Comparison of ENCODE assay signal across 33 mouse cellular contexts in genomic region chr14:20215826-20216225, GRCm38 (mm10). TPM values are rescaled to one million over a fixed set of nuclear protein-coding genes. Genes with fewer than 3 reads are reported as not detected.
DNase-seq lines count a peak whose midpoint lies in the region; ATAC-seq lines count a peak whose summit lies in the region.
"Had no signal": no experiment of that assay in that cellular context is flagged by ENCODE, and none has a peak within 500 bp of the region (broad histone marks: within the 10 kb centered on the region; RNA-seq: fewer than 3 reads in every experiment).

No protein-coding gene starts in this region.

- H3K4me2 ChIP-seq in forebrain, embryonic 15.5 days (replicated peaks) = no peak overlapping the region
- H3K4me2 ChIP-seq: embryonic facial prominence, embryonic 15.5 days; forebrain, embryonic 12.5 days; heart, embryonic 15.5 days; hindbrain, embryonic 12.5 days; liver, embryonic 12.5 days had no signal

- H3K27ac ChIP-seq in forebrain, embryonic 15.5 days (replicated peaks) = no peak overlapping the region
- H3K27ac ChIP-seq in embryonic facial prominence, embryonic 10.5 days (replicated peaks) = no peak overlapping the region
- H3K27ac ChIP-seq: embryonic facial prominence, embryonic 15.5 days; forebrain, embryonic 12.5 days; heart, embryonic 15.5 days; hindbrain, embryonic 12.5 days; hindbrain, postnatal 0 days; kidney, postnatal 0 days; liver, embryonic 12.5 days; macrophage had no signal

- no peaks in the 10 kb centered on the region for H3K36me3 ChIP-seq in forebrain, embryonic 15.5 days
- no peaks in the 10 kb centered on the region for H3K36me3 ChIP-seq in embryonic facial prominence, embryonic 10.5 days (replicated peaks)
- H3K36me3 ChIP-seq: embryonic facial prominence, embryonic 15.5 days; forebrain, embryonic 12.5 days; heart, embryonic 15.5 days; hindbrain, embryonic 12.5 days; liver, embryonic 12.5 days had no signal

- no peaks in the 10 kb centered on the region for H3K4me1 ChIP-seq in forebrain, embryonic 15.5 days
- H3K4me1 ChIP-seq in embryonic facial prominence, embryonic 10.5 days = peaks cover 12% of the 10 kb centered on the region
- H3K4me1 ChIP-seq: embryonic facial prominence, embryonic 15.5 days; heart, embryonic 15.5 days had no signal

- 72% methylated on average over 5 of the region's 5 CpGs for WGBS in forebrain, embryonic 15.5 days
- WGBS in embryonic facial prominence, embryonic 10.5 days = 59% methylated on average over 5 of the region's 5 CpGs

- no peak overlapping the region for H3K9ac ChIP-seq in forebrain, embryonic 15.5 days (replicated peaks)
- H3K9ac ChIP-seq: embryonic facial prominence, embryonic 15.5 days; forebrain, embryonic 12.5 days; heart, embryonic 15.5 days; hindbrain, embryonic 12.5 days; liver, embryonic 12.5 days; liver, postnatal 0 days had no signal

- peak; percentile 84 to 89 for ATAC-seq in hematopoietic stem cell, adult 5-6 weeks (replicated peaks in 1 of 2; ENCODE audit: insufficient read depth in 1 of 2, low FRiP score in 2 of 2, low TSS enrichment in 1 of 2, low read depth in 1 of 2, poor library complexity in 2 of 2, severe bottlenecking in 2 of 2)
- ATAC-seq in forebrain, embryonic 15.5 days (replicated peaks) = no peak
- ATAC-seq: activated CD4-positive, CD25-positive, alpha-beta regulatory T cell, adult 4 months; hindbrain, postnatal 0 days; intestine, embryonic 16.5 days; liver, embryonic 12.5 days; liver, postnatal 0 days; lung, postnatal 0 days had no signal

- DNase-seq in thymus, postnatal 25 days = peak; percentile 4
- DNase-seq in thymus, postnatal 36 days = no peak
- DNase-seq in ES-CJ7 (ENCODE audit: low read depth, low spot score) = peak; percentile 33
- no peak for DNase-seq in embryonic facial prominence, embryonic 10.5 days (ENCODE audit: low spot score)
- no peak for DNase-seq in cerebellum, postnatal 4 days (ENCODE audit: low spot score in 2 of 2)
- DNase-seq: adrenal gland, adult 8-10 months; cerebellum, adult 8-10 months; cerebellum, postnatal 36 days; gastrocnemius, postnatal 10 days; kidney, adult 8-10 months; layer of hippocampus, postnatal 36 days; left cerebral cortex, postnatal 4 days; liver, postnatal 0 days; midbrain, embryonic 14.5 days; right cerebral cortex, postnatal 14 days had no signal

- no peaks in the 10 kb centered on the region for H3K9me3 ChIP-seq in forebrain, embryonic 15.5 days
- H3K9me3 ChIP-seq in embryonic facial prominence, embryonic 10.5 days = no peaks in the 10 kb centered on the region
- H3K9me3 ChIP-seq: embryonic facial prominence, embryonic 15.5 days; forebrain, embryonic 12.5 days; heart, embryonic 15.5 days; hindbrain, embryonic 12.5 days; liver, embryonic 12.5 days had no signal

- no peak overlapping the region for H3K4me3 ChIP-seq in forebrain, embryonic 15.5 days
- no peak overlapping the region for H3K4me3 ChIP-seq in embryonic facial prominence, embryonic 10.5 days
- H3K4me3 ChIP-seq: embryonic facial prominence, embryonic 15.5 days; forebrain, embryonic 12.5 days; heart, embryonic 15.5 days; hindbrain, embryonic 12.5 days; liver, embryonic 12.5 days had no signal

- H3K27me3 ChIP-seq in forebrain, embryonic 15.5 days = no peaks in the 10 kb centered on the region
- no peaks in the 10 kb centered on the region for H3K27me3 ChIP-seq in embryonic facial prominence, embryonic 10.5 days (replicated peaks; ENCODE audit: low read depth, poor library complexity, severe bottlenecking)
- H3K27me3 ChIP-seq: embryonic facial prominence, embryonic 15.5 days; forebrain, embryonic 12.5 days; heart, embryonic 15.5 days; hindbrain, embryonic 12.5 days; liver, embryonic 12.5 days had no signal

RNA-seq across cellular contexts. Expression of gene Kcnk5, which starts 34.2 kb away (rescaled TPM):
- 18.8 and 23.6 TPM in 2 replicates for total RNA-seq in hematopoietic stem cell, adult 5-6 weeks (2017)
- polyA plus RNA-seq in forebrain, embryonic 15.5 days (2015; fragmentation: Nextera tagmentation; extraction: Ambion mirVana) = 3.3 TPM in 2 replicates
- 9.3 and 10.7 TPM in 2 replicates for polyA plus RNA-seq in embryonic facial prominence, embryonic 10.5 days (2016; fragmentation: Nextera tagmentation; extraction: Ambion mirVana)

RNA-seq across cellular contexts. Expression of gene Kcnk16, which starts 53.2 kb away (rescaled TPM):
- total RNA-seq in hematopoietic stem cell, adult 5-6 weeks (2017) = not detected in 2 replicates
- polyA plus RNA-seq in forebrain, embryonic 15.5 days (2015; fragmentation: Nextera tagmentation; extraction: Ambion mirVana) = not detected in 2 replicates
- polyA plus RNA-seq in embryonic facial prominence, embryonic 10.5 days (2016; fragmentation: Nextera tagmentation; extraction: Ambion mirVana) = 0.32 TPM in 1 of 2 replicates, not detected in the other
- total RNA-seq: adrenal gland, adult 8-10 months; gastrocnemius, postnatal 10 days; heart, postnatal 25 days; hindbrain, postnatal 0 days; layer of hippocampus, postnatal 36 days; left cerebral cortex, postnatal 4 days; monocyte, adult 5-6 weeks had no signal
- polyA plus RNA-seq: activated CD4-positive, CD25-positive, alpha-beta regulatory T cell, adult 4 months; forebrain, embryonic 12.5 days; gonadal fat pad, adult 2 months; hindbrain, embryonic 12.5 days; hindbrain, postnatal 0 days; kidney, postnatal 0 days; limb, embryonic 14.5 days; lung, postnatal 0 days; macrophage; midbrain, embryonic 14.5 days; neural tube, embryonic 14.5 days had no signal

Comparison
In these comparisons a context has a peak if more than half of its experiments do, and no peak if none do; other contexts are left out.
1. DNase-seq: peak in thymus, postnatal 25 days (single experiment) and ES-CJ7 (single experiment); none in thymus, postnatal 36 days (0 of 2), embryonic facial prominence, embryonic 10.5 days (single experiment) and cerebellum, postnatal 4 days (0 of 2).